Mouse (Mus musculus): ENCODE data around the gene Cts3. TPM values are rescaled to one million over a fixed set of nuclear protein-coding genes. Genes with fewer than 3 reads are reported as not detected.
"Not testable (repeated sequence)": the region's sequence is repeated elsewhere in the genome, so short reads cannot be mapped to it uniquely, and the experiment has no call there.

Cts3 gene
- total RNA-seq (2014; rRNA removed) = not detected in 2 replicates
- not detected in 2 replicates for polyA plus RNA-seq (2015; fragmentation: Nextera tagmentation; extraction: Ambion mirVana)

DNA sequence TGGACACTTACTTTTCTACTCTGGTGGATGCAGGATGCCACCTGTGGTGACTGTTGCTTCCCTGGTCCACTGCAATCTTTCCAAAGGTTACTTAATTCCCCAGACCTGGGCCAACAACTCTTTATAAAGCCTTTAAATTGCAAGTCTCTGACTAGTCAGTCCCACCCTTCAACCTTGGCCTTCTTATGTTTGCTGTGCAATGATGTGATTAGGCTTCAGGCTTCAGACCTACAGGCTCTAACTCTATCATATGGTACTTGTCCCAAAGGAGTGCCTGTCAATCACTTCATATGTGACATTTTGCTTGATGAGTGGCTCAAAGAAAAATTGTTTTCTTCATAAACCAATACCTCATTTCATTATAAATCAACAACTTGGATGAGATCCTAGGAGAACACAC is at the start of gene Cts3:
Gene Cts3, minus strand, starts transcription at position 101 of the 400 bp plus-strand sequence.
- DNase-seq (ENCODE audit: low spot score) = no peak
- no peak for ATAC-seq
- Histone ChIP-seq H3K36me3 (ENCODE audit: insufficient read depth, low read length) (no peaks in the 10 kb centered on the region), H3K4me3 (ENCODE audit: low read length) (no peak within 1 kb of the TSS), H3K27ac (no peak within 1 kb of the TSS), H3K9me3 (ENCODE audit: low read length) (peaks cover 21% of the 10 kb centered on the region; the same call in 1 of the 2 replicates), H3K27me3 (ENCODE audit: insufficient read depth, low read length) (no peaks in the 10 kb centered on the region), H3K4me1 (ENCODE audit: insufficient read depth, low read length) (no peaks in the 10 kb centered on the region), H3K9ac (replicated peaks; ENCODE audit: low read length) (no peak within 1 kb of the TSS), H3K4me2 (ENCODE audit: low read depth, low read length) (no peak within 1 kb of the TSS)
- TF ChIP-seq CTCF (IDR thresholded peaks at IDR 0.05; ENCODE audit: low read depth) = no peak

DNA sequence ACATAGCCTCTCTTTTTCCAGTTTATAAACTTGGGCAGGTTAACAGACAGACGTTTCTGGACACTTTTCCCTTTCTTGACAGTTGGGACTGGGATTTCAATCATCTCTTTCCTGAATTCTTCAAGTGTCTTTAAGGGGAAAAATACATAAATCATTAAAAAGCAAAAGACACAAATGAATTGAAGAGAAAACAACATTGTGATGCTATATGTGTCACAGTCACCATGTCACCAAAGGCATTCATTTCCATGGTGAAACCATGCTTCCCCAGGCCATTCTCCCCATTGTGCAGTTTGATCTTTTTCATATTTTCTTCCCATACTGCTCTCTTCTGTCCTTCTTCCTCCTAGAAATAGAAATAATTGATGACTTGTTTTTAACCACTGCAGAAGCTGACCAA is 1.9 kb downstream of the Cts3 start, which contains the start of gene Gm49352:
Gene Gm49352, minus strand, starts transcription at position 101 of the 400 bp plus-strand sequence.
- WGBS = 28% methylated on average over 1 of the region's 1 CpGs
- H3K36me3 ChIP-seq (ENCODE audit: insufficient read depth, low read length); ATAC-seq; H3K27ac ChIP-seq; DNase-seq (ENCODE audit: low spot score); H3K9ac ChIP-seq (replicated peaks; ENCODE audit: low read length); H3K27me3 ChIP-seq (ENCODE audit: insufficient read depth, low read length); H3K4me2 ChIP-seq (ENCODE audit: low read depth, low read length); H3K4me1 ChIP-seq (ENCODE audit: insufficient read depth, low read length); H3K4me3 ChIP-seq (ENCODE audit: low read length): not testable (repeated sequence)
- H3K9me3 ChIP-seq (ENCODE audit: low read length) = peaks cover 21% of the 10 kb centered on the region; the same call in 1 of the 2 replicates

DNA sequence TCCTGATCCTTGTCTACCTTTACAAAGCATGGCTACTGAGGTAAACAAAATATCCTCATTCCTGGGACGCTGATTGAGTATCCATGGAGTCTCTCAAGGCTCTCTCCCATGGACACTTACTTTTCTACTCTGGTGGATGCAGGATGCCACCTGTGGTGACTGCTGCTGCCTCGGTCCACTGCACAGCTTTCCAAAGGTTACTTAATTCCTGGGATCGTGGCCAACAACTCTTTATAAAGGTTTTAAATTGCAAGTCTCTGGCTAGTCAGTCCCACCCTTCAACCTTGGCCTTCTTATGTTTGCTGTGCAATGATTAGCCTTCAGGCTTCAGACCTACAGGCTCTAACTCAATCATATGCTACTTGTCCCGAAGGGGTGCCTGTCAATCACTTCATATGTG is 28.3 kb downstream of the Cts3 start, which contains the start of gene Ctsm:
Gene Ctsm, minus strand, starts transcription at position 209 of the 400 bp plus-strand sequence.
- H3K4me3 ChIP-seq (ENCODE audit: low read length) = no peak within 1 kb of the TSS
- peaks cover 24% of the 10 kb centered on the region for H3K9me3 ChIP-seq (ENCODE audit: low read length)
- DNase-seq (ENCODE audit: low spot score) (no peak), ATAC-seq (no peak)
- H3K27me3 ChIP-seq (ENCODE audit: insufficient read depth, low read length) = no peaks in the 10 kb centered on the region
- H3K9ac ChIP-seq (replicated peaks; ENCODE audit: low read length) = no peak within 1 kb of the TSS
- H3K27ac ChIP-seq = no peak within 1 kb of the TSS
- no peaks in the 10 kb centered on the region for H3K4me1 ChIP-seq (ENCODE audit: insufficient read depth, low read length)
- no peak for TF ChIP-seq CTCF (IDR thresholded peaks at IDR 0.05; ENCODE audit: low read depth)
- no peak within 1 kb of the TSS for H3K4me2 ChIP-seq (ENCODE audit: low read depth, low read length)
- H3K36me3 ChIP-seq (ENCODE audit: insufficient read depth, low read length) = no peaks in the 10 kb centered on the region
- WGBS = 69% methylated on average over 4 of the region's 4 CpGs

Other genes starting within 250 kb of the Cts3 start
- not detected in 2 replicates for gene Cts7, start 211.9 kb downstream of the Cts3 start, total RNA-seq (2014; rRNA removed)
- gene Cts7, start 211.9 kb downstream of the Cts3 start, polyA plus RNA-seq (2015; fragmentation: Nextera tagmentation; extraction: Ambion mirVana) = not detected in 2 replicates
- not detected in 2 replicates for gene Ctsm, start 28.3 kb downstream of the Cts3 start, total RNA-seq (2014; rRNA removed)
- not detected in 2 replicates for gene Ctsm, start 28.3 kb downstream of the Cts3 start, polyA plus RNA-seq (2015; fragmentation: Nextera tagmentation; extraction: Ambion mirVana)
- not detected in 2 replicates for gene Gm49352, start 2.0 kb downstream of the Cts3 start, total RNA-seq (2014; rRNA removed)
- gene Gm49352, start 2.0 kb downstream of the Cts3 start, polyA plus RNA-seq (2015; fragmentation: Nextera tagmentation; extraction: Ambion mirVana) = not detected in 2 replicates